Mouse (Mus musculus): ENCODE measurements around the gene Fmnl1. TPM values are rescaled to one million over a fixed set of nuclear protein-coding genes. Genes with fewer than 3 reads are reported as not detected.
A peak's percentile ranks its signal among the peaks of the same experiment; 100 is the strongest.

Gene Fmnl1
- polyA plus RNA-seq, 1 experiment from 2014 or later, result 1.1 TPM

- WGBS (ENCODE audit: insufficient replicate concordance), result 2% methylated on average over 20 of the region's 23 CpGs
- Histone ChIP-seq H3K27me3 (ENCODE audit: control insufficient read depth, insufficient read depth, low read length) (peaks cover 46% of the 10 kb centered on the region), H3K4me1 (ENCODE audit: control insufficient read depth, insufficient read depth, low read length) (peaks cover 18% of the 10 kb centered on the region)
These were observed 346 bp downstream of the Fmnl1 start for GRCm38 (mm10) chr11:103171286-103171620.

GRCm38 (mm10) chr11:103171703-103172391 is 940 bp downstream of the Fmnl1 start:
- peaks cover 46% of the 10 kb centered on the region for H3K27me3 ChIP-seq (ENCODE audit: control insufficient read depth, insufficient read depth, low read length)
- H3K4me3 ChIP-seq (ENCODE audit: low read depth, low read length), result peak overlapping the region; percentile 57; the same call in 1 of the 2 replicates
- no peaks in the 10 kb centered on the region for H3K9me3 ChIP-seq (replicated peaks; ENCODE audit: control insufficient read depth, low read length)
- WGBS (ENCODE audit: insufficient replicate concordance), result 48% methylated on average over 9 of the region's 9 CpGs
- peak overlapping the region; percentile 85 for H3K4me2 ChIP-seq
- H3K36me3 ChIP-seq (ENCODE audit: control insufficient read depth, insufficient read depth, low read length), result no peaks in the 10 kb centered on the region
- ATAC-seq (replicated peaks; ENCODE audit: insufficient number of reproducible peaks, low FRiP score, low TSS enrichment), result no peak
- no peak overlapping the region for H3K9ac ChIP-seq (ENCODE audit: low read depth, low read length)
- H3K4me1 ChIP-seq (ENCODE audit: control insufficient read depth, insufficient read depth, low read length), result peaks cover 18% of the 10 kb centered on the region
- H3K27ac ChIP-seq (ENCODE audit: low read depth, low read length), result no peak overlapping the region

More at GRCm38 (mm10) chr11:103171286-103171620, 346 bp downstream of the Fmnl1 start:
- Histone ChIP-seq H3K4me3 (ENCODE audit: low read depth, low read length) (peak overlapping the region; percentile 57), H3K4me2 (peak overlapping the region; percentile 85), H3K36me3 (ENCODE audit: control insufficient read depth, insufficient read depth, low read length) (no peaks in the 10 kb centered on the region), H3K27ac (ENCODE audit: low read depth, low read length) (no peak overlapping the region), H3K9ac (ENCODE audit: low read depth, low read length) (peak overlapping the region; percentile 12; the same call in 1 of the 2 replicates), H3K9me3 (replicated peaks; ENCODE audit: control insufficient read depth, low read length) (no peaks in the 10 kb centered on the region)
- 0 out of 2 replicates have a peak, but pooled peaks have one; percentile 11 for ATAC-seq (replicated peaks; ENCODE audit: insufficient number of reproducible peaks, low FRiP score, low TSS enrichment)

DNA sequence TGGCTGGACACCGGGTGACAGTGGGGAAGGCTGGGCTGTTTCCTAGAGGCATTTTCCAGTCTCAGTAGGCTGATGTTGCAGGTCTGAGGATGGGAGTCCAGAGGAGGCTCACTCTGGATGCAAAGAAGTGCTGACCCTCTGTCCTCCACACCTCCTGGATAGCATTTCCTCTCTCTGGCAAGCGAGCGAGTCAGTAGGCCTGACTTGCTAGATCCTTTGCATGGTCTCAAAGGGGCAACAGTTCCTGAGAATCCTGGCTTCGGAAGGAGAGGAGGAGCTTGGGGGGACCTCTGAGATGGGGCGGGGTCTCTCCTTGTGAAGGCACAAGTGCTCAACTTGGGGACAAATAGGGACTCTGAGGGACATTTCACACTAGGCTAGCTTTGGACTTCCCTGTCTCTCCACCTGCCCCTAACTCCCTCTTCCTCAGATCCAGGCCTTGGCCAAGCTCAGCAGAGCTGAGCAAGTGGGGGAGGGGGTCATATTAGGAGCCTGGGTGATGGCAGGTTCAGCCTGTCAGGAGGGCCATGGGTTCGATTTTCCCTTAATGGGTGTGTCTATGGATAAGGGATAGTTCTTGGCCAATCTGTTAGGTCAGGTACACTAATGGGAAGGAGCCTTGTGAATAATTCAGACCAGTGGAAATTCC is 1.6 kb downstream of the Fmnl1 start:
- Histone ChIP-seq H3K4me1 (ENCODE audit: control insufficient read depth, insufficient read depth, low read length) (peaks cover 24% of the 10 kb centered on the region), H3K9me3 (replicated peaks; ENCODE audit: control insufficient read depth, low read length) (no peaks in the 10 kb centered on the region), H3K9ac (ENCODE audit: low read depth, low read length) (no peak overlapping the region), H3K4me2 (no peak overlapping the region), H3K4me3 (ENCODE audit: low read depth, low read length) (no peak overlapping the region), H3K27ac (ENCODE audit: low read depth, low read length) (no peak overlapping the region), H3K27me3 (ENCODE audit: control insufficient read depth, insufficient read depth, low read length) (peaks cover 46% of the 10 kb centered on the region), H3K36me3 (ENCODE audit: control insufficient read depth, insufficient read depth, low read length) (no peaks in the 10 kb centered on the region)
- no peak for ATAC-seq (replicated peaks; ENCODE audit: insufficient number of reproducible peaks, low FRiP score, low TSS enrichment)
- 52% methylated on average over 6 of the region's 6 CpGs for WGBS (ENCODE audit: insufficient replicate concordance)

- no peak overlapping the region for H3K4me3 ChIP-seq (ENCODE audit: low read depth, low read length)
- no peak for ATAC-seq (replicated peaks; ENCODE audit: insufficient number of reproducible peaks, low FRiP score, low TSS enrichment)
- H3K9me3 ChIP-seq (replicated peaks; ENCODE audit: control insufficient read depth, low read length), result no peaks in the 10 kb centered on the region
- H3K4me2 ChIP-seq, result no peak overlapping the region
- H3K36me3 ChIP-seq (ENCODE audit: control insufficient read depth, insufficient read depth, low read length), result no peaks in the 10 kb centered on the region
- H3K27me3 ChIP-seq (ENCODE audit: control insufficient read depth, insufficient read depth, low read length), result peaks cover 48% of the 10 kb centered on the region
- no peak overlapping the region for H3K27ac ChIP-seq (ENCODE audit: low read depth, low read length)
- peaks cover 27% of the 10 kb centered on the region for H3K4me1 ChIP-seq (ENCODE audit: control insufficient read depth, insufficient read depth, low read length)
- 79% methylated on average over 7 of the region's 7 CpGs for WGBS (ENCODE audit: insufficient replicate concordance)
- no peak overlapping the region for H3K9ac ChIP-seq (ENCODE audit: low read depth, low read length)
These were observed 2.3 kb downstream of the Fmnl1 start for GRCm38 (mm10) chr11:103173041-103173770.

DNA sequence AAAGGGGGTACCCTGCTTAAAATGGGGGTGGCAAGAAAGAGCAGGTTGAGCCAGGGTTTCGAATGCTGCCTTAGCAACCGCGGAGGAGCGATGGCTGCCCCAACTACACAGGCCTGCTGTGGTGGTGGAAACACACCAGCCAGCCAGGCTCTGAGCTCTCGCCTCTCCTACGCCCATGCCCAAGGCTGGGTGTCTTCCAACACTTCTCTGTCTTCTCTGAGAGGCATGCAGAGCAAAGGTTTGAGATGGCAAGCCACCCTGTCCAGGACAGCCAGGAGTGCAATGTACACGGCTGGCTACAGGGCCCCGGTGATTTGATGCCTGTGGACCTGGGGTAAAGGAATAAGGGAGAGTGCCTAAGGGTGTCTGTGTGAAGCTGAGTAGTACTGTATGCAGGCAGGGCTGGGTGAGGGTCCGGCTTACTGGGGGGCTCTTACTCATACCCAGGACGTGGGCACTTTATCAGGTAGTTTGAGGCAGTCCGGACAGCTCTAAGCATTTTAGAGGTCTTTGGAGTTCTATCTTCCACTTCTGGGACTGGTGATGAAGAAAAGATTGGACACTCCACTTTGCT is 3.0 kb downstream of the Fmnl1 start:
- Histone ChIP-seq H3K4me2 (no peak overlapping the region), H3K27me3 (ENCODE audit: control insufficient read depth, insufficient read depth, low read length) (peaks cover 48% of the 10 kb centered on the region)
- 86% methylated on average over 11 of the region's 11 CpGs for WGBS (ENCODE audit: insufficient replicate concordance)

DNA sequence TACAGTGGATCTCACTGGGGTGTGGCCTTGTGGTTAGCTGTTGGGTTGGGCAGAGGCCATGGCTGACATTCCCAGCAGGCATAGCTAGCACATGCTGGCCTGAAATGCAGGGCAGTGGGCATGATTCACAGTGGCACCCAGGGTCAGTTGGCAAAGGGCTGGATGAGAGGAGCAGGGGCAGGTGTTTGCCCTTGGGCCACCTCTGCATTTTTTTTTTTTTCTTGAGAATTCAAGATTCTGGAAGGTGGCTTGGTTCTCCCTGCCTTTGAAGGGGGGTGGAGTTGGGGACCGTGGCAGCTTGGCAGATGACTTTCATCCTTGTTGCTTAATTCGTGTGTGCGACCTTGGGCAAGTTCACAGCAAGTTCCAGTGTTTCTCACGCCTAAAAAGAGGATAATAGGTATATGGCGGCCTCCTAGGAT is 3.5 kb downstream of the Fmnl1 start:
- Histone ChIP-seq H3K27me3 (ENCODE audit: control insufficient read depth, insufficient read depth, low read length) (peaks cover 44% of the 10 kb centered on the region), H3K9me3 (replicated peaks; ENCODE audit: control insufficient read depth, low read length) (no peaks in the 10 kb centered on the region), H3K4me2 (no peak overlapping the region), H3K4me1 (ENCODE audit: control insufficient read depth, insufficient read depth, low read length) (peaks cover 27% of the 10 kb centered on the region), H3K27ac (ENCODE audit: low read depth, low read length) (no peak overlapping the region), H3K9ac (ENCODE audit: low read depth, low read length) (no peak overlapping the region), H3K36me3 (ENCODE audit: control insufficient read depth, insufficient read depth, low read length) (no peaks in the 10 kb centered on the region), H3K4me3 (ENCODE audit: low read depth, low read length) (no peak overlapping the region)
- ATAC-seq (replicated peaks; ENCODE audit: insufficient number of reproducible peaks, low FRiP score, low TSS enrichment), result no peak
- 75% methylated on average over 5 of the region's 5 CpGs for WGBS (ENCODE audit: insufficient replicate concordance)

More for the DNA sequence above, 3.0 kb downstream of the Fmnl1 start:
- Histone ChIP-seq H3K36me3 (ENCODE audit: control insufficient read depth, insufficient read depth, low read length) (no peaks in the 10 kb centered on the region), H3K9ac (ENCODE audit: low read depth, low read length) (no peak overlapping the region), H3K4me3 (ENCODE audit: low read depth, low read length) (no peak overlapping the region), H3K27ac (ENCODE audit: low read depth, low read length) (no peak overlapping the region), H3K9me3 (replicated peaks; ENCODE audit: control insufficient read depth, low read length) (no peaks in the 10 kb centered on the region), H3K4me1 (ENCODE audit: control insufficient read depth, insufficient read depth, low read length) (peaks cover 27% of the 10 kb centered on the region)
- ATAC-seq (replicated peaks; ENCODE audit: insufficient number of reproducible peaks, low FRiP score, low TSS enrichment), result no peak

GRCm38 (mm10) chr11:103174891-103175391 is 4.0 kb downstream of the Fmnl1 start:
- 0 out of 2 replicates have a peak overlapping the region, but pooled peaks have one; percentile 14 for H3K4me2 ChIP-seq
- WGBS (ENCODE audit: insufficient replicate concordance), result 42% methylated on average over 8 of the region's 8 CpGs

DNA sequence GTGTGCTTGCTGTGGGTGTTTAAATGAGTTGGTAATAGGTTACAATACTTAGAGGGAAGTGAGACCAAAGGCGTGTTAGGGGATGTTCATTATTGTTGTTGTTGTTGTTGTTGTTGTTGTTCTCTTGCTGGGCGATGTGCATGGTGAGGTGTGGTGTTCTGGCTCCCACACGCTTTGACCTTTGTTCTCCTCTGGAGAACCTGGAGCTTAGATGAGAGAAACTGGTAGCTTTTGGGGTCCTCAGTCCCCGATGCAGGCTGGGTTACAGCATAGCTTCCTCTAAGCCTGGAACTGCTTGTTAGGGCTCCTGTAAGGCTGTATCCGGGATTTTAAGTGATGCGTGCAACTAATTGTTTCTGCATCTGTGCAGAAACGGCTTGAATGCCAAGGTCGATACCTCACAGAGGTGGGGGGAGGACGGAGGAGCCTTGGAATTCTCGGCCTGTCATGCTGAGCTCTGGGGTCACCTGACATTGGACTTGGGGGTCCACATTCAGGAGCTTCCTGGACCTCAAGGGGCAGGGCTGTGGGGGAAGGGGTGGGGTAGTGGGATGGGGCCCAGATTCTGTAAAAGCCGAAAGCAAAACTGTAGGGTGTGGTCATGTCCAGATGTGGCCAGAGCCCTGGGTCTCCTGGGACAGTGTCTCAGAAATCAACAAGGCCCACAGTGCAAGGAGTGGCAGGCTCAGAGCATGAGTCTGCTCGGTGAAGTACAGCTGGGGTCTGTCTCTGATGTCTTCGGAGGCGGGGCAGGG is 5.0 kb downstream of the Fmnl1 start:
- no peak overlapping the region for H3K4me2 ChIP-seq
- WGBS (ENCODE audit: insufficient replicate concordance), result 71% methylated on average over 14 of the region's 14 CpGs
- no peak for ATAC-seq (replicated peaks; ENCODE audit: insufficient number of reproducible peaks, low FRiP score, low TSS enrichment)

More at GRCm38 (mm10) chr11:103174891-103175391, 4.0 kb downstream of the Fmnl1 start:
- ATAC-seq (replicated peaks; ENCODE audit: insufficient number of reproducible peaks, low FRiP score, low TSS enrichment), result no peak
- no peak overlapping the region for H3K9ac ChIP-seq (ENCODE audit: low read depth, low read length)
- H3K27ac ChIP-seq (ENCODE audit: low read depth, low read length), result no peak overlapping the region
- H3K4me1 ChIP-seq (ENCODE audit: control insufficient read depth, insufficient read depth, low read length), result peaks cover 27% of the 10 kb centered on the region
- H3K27me3 ChIP-seq (ENCODE audit: control insufficient read depth, insufficient read depth, low read length), result peaks cover 43% of the 10 kb centered on the region
- H3K9me3 ChIP-seq (replicated peaks; ENCODE audit: control insufficient read depth, low read length), result no peaks in the 10 kb centered on the region
- H3K36me3 ChIP-seq (ENCODE audit: control insufficient read depth, insufficient read depth, low read length), result no peaks in the 10 kb centered on the region
- H3K4me3 ChIP-seq (ENCODE audit: low read depth, low read length), result no peak overlapping the region

More for the DNA sequence above, 5.0 kb downstream of the Fmnl1 start:
- no peak overlapping the region for H3K27ac ChIP-seq (ENCODE audit: low read depth, low read length)
- H3K9me3 ChIP-seq (replicated peaks; ENCODE audit: control insufficient read depth, low read length), result no peaks in the 10 kb centered on the region
- peaks cover 22% of the 10 kb centered on the region for H3K4me1 ChIP-seq (ENCODE audit: control insufficient read depth, insufficient read depth, low read length)
- no peaks in the 10 kb centered on the region for H3K36me3 ChIP-seq (ENCODE audit: control insufficient read depth, insufficient read depth, low read length)
- H3K9ac ChIP-seq (ENCODE audit: low read depth, low read length), result no peak overlapping the region
- no peak overlapping the region for H3K4me3 ChIP-seq (ENCODE audit: low read depth, low read length)
- peaks cover 38% of the 10 kb centered on the region for H3K27me3 ChIP-seq (ENCODE audit: control insufficient read depth, insufficient read depth, low read length)

Data from heart, embryonic 11.5 days (tissue).